Mouse (Mus musculus) lung, postnatal 4 days (tissue): Measurements from ENCODE around the gene Ddx6.
A peak's percentile ranks its signal among the peaks of the same experiment; 100 is the strongest.
"Not testable (repeated sequence)": the region's sequence is repeated elsewhere in the genome, so short reads cannot be mapped to it uniquely, and the experiment has no call there.

Source experiments
- DNase-seq, 2 experiments: peaks; one replicate each; pipeline ENCODE4 v3.0.0; 2021

The Ddx6 gene

GRCm38 (mm10) chr9:44594901-44595536, 9.7 kb upstream of the Ddx6 start:
- DNase-seq: no peak

- no peak for DNase-seq
Observed at GRCm38 (mm10) chr9:44595537-44595930, 9.2 kb upstream of the Ddx6 start.

GRCm38 (mm10) chr9:44597742-44598141, 7.0 kb upstream of the Ddx6 start:
- DNase-seq: no peak

- DNase-seq: peak in 1 of 2 experiments; percentile 36
Observed at GRCm38 (mm10) chr9:44598899-44599495, 5.7 kb upstream of the Ddx6 start.

- DNase-seq: no peak
Observed at GRCm38 (mm10) chr9:44599616-44600015, 5.1 kb upstream of the Ddx6 start.

GRCm38 (mm10) chr9:44600801-44601200, 3.9 kb upstream of the Ddx6 start:
- DNase-seq: no peak

GRCm38 (mm10) chr9:44602766-44603165, 1.9 kb upstream of the Ddx6 start:
- DNase-seq: no peak

GRCm38 (mm10) chr9:44603454-44604289, 1.0 kb upstream of the Ddx6 start:
- DNase-seq: peak in 1 of 2 experiments; percentile 55

GRCm38 (mm10) chr9:44604290-44604778, 358 bp upstream of the Ddx6 start:
- peak; percentile 87 to 90 for DNase-seq

- DNase-seq: no peak
Observed at GRCm38 (mm10) chr9:44605616-44606165, 999 bp downstream of the Ddx6 start.

- no peak for DNase-seq
Observed at GRCm38 (mm10) chr9:44606646-44607045, 2.0 kb downstream of the Ddx6 start.

- no peak for DNase-seq
Observed at GRCm38 (mm10) chr9:44607306-44607705, 2.6 kb downstream of the Ddx6 start.

GRCm38 (mm10) chr9:44610371-44610770, 5.7 kb downstream of the Ddx6 start:
- DNase-seq: peak in 1 of 2 experiments; percentile 29

- DNase-seq: not testable (repeated sequence)
Observed at GRCm38 (mm10) chr9:44613081-44613480, 8.4 kb downstream of the Ddx6 start.

- DNase-seq: peak; percentile 41 to 56
Observed at GRCm38 (mm10) chr9:44621114-44621513, 16.4 kb downstream of the Ddx6 start.

- DNase-seq: no peak
Observed at GRCm38 (mm10) chr9:44624390-44624789, 19.7 kb downstream of the Ddx6 start.

- DNase-seq: no peak
Observed at GRCm38 (mm10) chr9:44626268-44626667, 21.6 kb downstream of the Ddx6 start.

GRCm38 (mm10) chr9:44637551-44638169, 33.0 kb downstream of the Ddx6 start:
- DNase-seq: peak in 1 of 2 experiments; percentile 41

GRCm38 (mm10) chr9:44638726-44639125, 34.0 kb downstream of the Ddx6 start:
- not testable (repeated sequence) for DNase-seq

GRCm38 (mm10) chr9:44640028-44640427, 35.3 kb downstream of the Ddx6 start:
- DNase-seq: not testable (repeated sequence)

GRCm38 (mm10) chr9:44640646-44641357, 36.1 kb downstream of the Ddx6 start:
- no peak for DNase-seq

GRCm38 (mm10) chr9:44641616-44642015, 36.9 kb downstream of the Ddx6 start:
- DNase-seq: no peak
